Mouse (Mus musculus) midbrain, embryonic 13.5 days (tissue): ENCODE measurements around the gene Sar1b. TPM values are rescaled to one million over a fixed set of nuclear protein-coding genes. Genes with fewer than 3 reads are reported as not detected.

Experiments
- ATAC-seq: fragments of 200-750 bp; cut with Nextera tagmentation; 2 replicates; pipeline ENCODE4 v1.8.0; 2017; ENCODE audit warnings: mild to moderate bottlenecking, moderate TSS enrichment, moderate library complexity
- H3K27ac ChIP-seq: fragments of 300-500 bp; sonication (generic); 2 replicates; pipeline ENCODE4 v1.5.1; 2015; ENCODE audit warnings: inconsistent platforms, mild to moderate bottlenecking, moderate library complexity
- H3K27me3 ChIP-seq: fragments of 300-500 bp; sonication (generic); 2 replicates; pipeline ENCODE4 v1.6.1; 2015; ENCODE audit warnings: mild to moderate bottlenecking, inconsistent platforms
- H3K36me3 ChIP-seq: fragments of 300-500 bp; sonication (generic); 2 replicates; pipeline ENCODE4 v1.6.1; 2015; ENCODE audit warnings: mild to moderate bottlenecking, inconsistent platforms
- H3K4me1 ChIP-seq: fragments of 300-500 bp; sonication (generic); replicated peaks from 2 replicates; pipeline ENCODE4 v1.6.1; 2015; ENCODE audit warnings: inconsistent platforms
- H3K4me2 ChIP-seq: fragments of 300-500 bp; sonication (generic); replicated peaks from 2 replicates; pipeline ENCODE4 v1.6.1; 2015; ENCODE audit warnings: moderate library complexity, mild to moderate bottlenecking, inconsistent platforms
- H3K4me3 ChIP-seq: fragments of 300-500 bp; sonication (generic); replicated peaks from 2 replicates; pipeline ENCODE4 v1.5.1; 2015; ENCODE audit warnings: mild to moderate bottlenecking, inconsistent platforms
- H3K9ac ChIP-seq: fragments of 300-500 bp; sonication (generic); replicated peaks from 2 replicates; pipeline ENCODE4 v1.6.1; 2015; ENCODE audit warnings: mild to moderate bottlenecking, inconsistent platforms
- H3K9me3 ChIP-seq: fragments of 300-500 bp; sonication (generic); 2 replicates; pipeline ENCODE4 v1.6.1; 2016; ENCODE audit warnings: mild to moderate bottlenecking, inconsistent platforms
- WGBS: fragments of 180-500 bp; shearing (Covaris S2); methylation state at CpG from one replicate; pipeline ENCODE4 v1.1.7; 2015; 5-methylcytosine and 5-hydroxymethylcytosine counted together
- polyA plus RNA-seq: library from polyadenylated mRNA; unstranded; fragments of >200 nt; fragmentation: Nextera tagmentation; extraction: Ambion mirVana; gene quantifications from 2 replicates; pipeline ENCODE4 v1.2.1, GENCODE M21; 2015

Sar1b gene
- polyA plus RNA-seq, 1 experiment from 2014 or later: 150 TPM

DNA sequence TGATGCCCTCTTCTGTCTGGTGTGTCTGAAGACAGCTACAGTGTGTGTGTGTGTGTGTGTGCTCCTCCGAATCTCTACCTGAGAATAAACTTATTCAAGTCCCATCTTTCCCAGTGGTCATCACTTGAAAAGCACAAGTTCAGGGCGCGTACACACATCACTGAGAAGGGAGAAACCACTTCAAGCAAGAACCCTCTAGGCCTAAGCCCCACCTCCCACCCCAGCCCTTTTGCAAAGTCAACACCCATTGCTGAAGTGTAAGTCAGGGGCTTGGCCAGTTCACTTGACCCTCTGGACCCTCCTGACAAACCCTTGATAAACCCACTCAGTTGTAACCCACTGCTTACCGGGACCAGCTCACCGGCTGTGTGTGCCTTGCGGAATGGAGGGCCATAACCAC is 73.0 kb downstream of the Sar1b start:
- H3K9me3 ChIP-seq: no peaks in the 10 kb centered on the region
- H3K4me1 ChIP-seq: peaks cover 5% of the 10 kb centered on the region
- no peak overlapping the region for H3K4me2 ChIP-seq
- no peak overlapping the region for H3K9ac ChIP-seq
- no peak overlapping the region for H3K27ac ChIP-seq
- no peak overlapping the region for H3K4me3 ChIP-seq
- no peaks in the 10 kb centered on the region for H3K36me3 ChIP-seq
- no peaks in the 10 kb centered on the region for H3K27me3 ChIP-seq
- 89% methylated on average over 6 of the region's 6 CpGs for WGBS
- ATAC-seq: no peak

DNA sequence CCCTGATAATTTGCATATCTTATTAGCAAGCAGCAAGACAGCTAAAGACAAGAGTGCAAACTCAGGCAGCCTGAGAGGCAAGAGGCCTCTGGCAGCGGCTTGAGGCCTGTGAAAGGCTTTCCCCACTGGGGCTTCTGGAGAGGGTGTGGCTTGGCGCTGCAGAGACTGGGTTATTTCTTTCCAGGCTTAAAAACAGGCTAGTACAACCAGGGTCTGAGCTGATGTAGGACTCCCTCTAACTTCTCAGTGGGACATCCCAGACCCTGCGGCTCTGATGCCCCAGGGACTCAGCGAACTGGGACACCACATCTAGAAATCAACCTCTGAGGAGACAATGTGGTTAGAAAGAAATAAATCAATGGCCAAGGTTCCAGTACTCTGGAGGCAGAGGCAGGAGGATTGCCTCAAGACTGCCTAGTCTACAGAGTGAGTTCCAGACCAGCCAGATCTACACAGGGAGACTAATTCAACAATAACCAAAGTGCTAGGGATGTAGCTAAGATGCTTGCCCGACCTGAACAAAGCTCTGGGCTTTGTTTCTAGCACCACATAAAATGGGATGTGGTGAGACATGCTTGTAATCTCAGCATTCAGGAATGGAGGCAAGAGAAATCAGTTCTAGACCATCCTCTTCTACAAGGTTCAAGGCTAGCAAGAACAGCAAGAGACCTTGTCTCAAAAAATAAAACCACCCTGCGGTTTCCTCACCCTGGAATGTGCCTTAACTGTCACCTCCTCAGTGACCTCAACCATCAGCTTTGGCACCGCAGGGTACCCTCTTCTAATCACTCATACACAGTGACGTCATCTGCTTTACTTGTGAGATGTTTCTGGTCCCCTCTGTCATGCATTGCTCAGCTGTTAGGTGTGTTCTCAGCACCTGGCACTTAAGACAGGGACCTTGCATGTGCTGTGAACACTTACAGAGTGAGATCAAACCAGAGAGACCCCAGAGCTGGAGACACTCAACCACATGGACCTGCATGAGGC is 74.0 kb downstream of the Sar1b start:
- Histone ChIP-seq H3K9ac (no peak overlapping the region), H3K4me1 (peaks cover 3% of the 10 kb centered on the region), H3K27me3 (no peaks in the 10 kb centered on the region), H3K4me3 (no peak overlapping the region), H3K9me3 (no peaks in the 10 kb centered on the region), H3K4me2 (no peak overlapping the region), H3K36me3 (no peaks in the 10 kb centered on the region), H3K27ac (no peak overlapping the region)
- no peak for ATAC-seq
- 71% methylated on average over 8 of the region's 8 CpGs for WGBS

- Histone ChIP-seq H3K9me3 (no peaks in the 10 kb centered on the region), H3K27me3 (no peaks in the 10 kb centered on the region), H3K9ac (no peak overlapping the region), H3K27ac (no peak overlapping the region), H3K4me2 (no peak overlapping the region), H3K4me3 (no peak overlapping the region), H3K36me3 (no peaks in the 10 kb centered on the region), H3K4me1 (no peaks in the 10 kb centered on the region)
- ATAC-seq: no peak
- WGBS: 82% methylated on average over 2 of the region's 2 CpGs
Measured at GRCm38 (mm10) chr11:51839106-51839505, 75.6 kb downstream of the Sar1b start.

DNA sequence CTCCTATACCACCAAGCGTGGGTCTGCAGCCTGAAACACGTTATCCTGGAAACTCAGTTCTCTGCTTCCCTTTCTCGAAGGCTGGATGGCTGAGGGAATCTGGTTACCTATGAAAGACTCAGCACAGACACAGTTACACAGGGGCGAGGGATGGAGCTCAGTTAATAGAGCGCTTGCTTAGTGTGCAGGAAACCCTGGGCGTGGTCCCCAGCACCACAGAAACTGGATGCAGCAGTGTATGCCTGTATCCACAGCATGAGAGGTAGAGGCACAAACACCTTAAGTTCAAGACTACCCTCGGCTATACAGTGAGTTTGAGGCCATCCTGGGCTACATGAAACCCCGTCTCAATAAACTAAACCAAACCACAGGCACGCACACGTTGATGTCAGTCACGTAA is 76.5 kb downstream of the Sar1b start:
- no peak overlapping the region for H3K4me2 ChIP-seq
- WGBS: 87% methylated on average over 11 of the region's 11 CpGs
- H3K27ac ChIP-seq: no peak overlapping the region
- no peaks in the 10 kb centered on the region for H3K36me3 ChIP-seq
- no peak overlapping the region for H3K4me3 ChIP-seq
- ATAC-seq: no peak
- H3K4me1 ChIP-seq: no peaks in the 10 kb centered on the region
- no peaks in the 10 kb centered on the region for H3K27me3 ChIP-seq
- H3K9ac ChIP-seq: no peak overlapping the region
- H3K9me3 ChIP-seq: no peaks in the 10 kb centered on the region

- Histone ChIP-seq H3K9ac (no peak overlapping the region), H3K27me3 (no peaks in the 10 kb centered on the region), H3K27ac (no peak overlapping the region), H3K4me1 (no peaks in the 10 kb centered on the region), H3K36me3 (no peaks in the 10 kb centered on the region), H3K9me3 (no peaks in the 10 kb centered on the region), H3K4me3 (no peak overlapping the region), H3K4me2 (no peak overlapping the region)
- 90% methylated on average over 9 of the region's 9 CpGs for WGBS
- ATAC-seq: no peak
Measured at GRCm38 (mm10) chr11:51840657-51841056, 77.2 kb downstream of the Sar1b start.

- Histone ChIP-seq H3K4me2 (no peak overlapping the region), H3K9ac (no peak overlapping the region), H3K36me3 (no peaks in the 10 kb centered on the region), H3K27me3 (no peaks in the 10 kb centered on the region), H3K4me3 (no peak overlapping the region), H3K9me3 (no peaks in the 10 kb centered on the region), H3K4me1 (no peaks in the 10 kb centered on the region), H3K27ac (no peak overlapping the region)
- WGBS: 75% methylated on average over 9 of the region's 9 CpGs
- no peak for ATAC-seq
Measured at GRCm38 (mm10) chr11:51841149-51841548, 77.7 kb downstream of the Sar1b start.

Other genes with a start within 250 kb of the Sar1b start
- 13.3 and 14.6 TPM in 2 replicates for gene Phykpl, start 178.9 kb upstream of the Sar1b start, polyA plus RNA-seq
- gene Hnrnpab, start 156.8 kb upstream of the Sar1b start, polyA plus RNA-seq: 465 and 547 TPM in 2 replicates
- gene Nhp2, start 144.0 kb upstream of the Sar1b start, polyA plus RNA-seq: 104 and 110 TPM in 2 replicates
- 66.2 and 71.8 TPM in 2 replicates for gene Rmnd5b, start 127.8 kb upstream of the Sar1b start, polyA plus RNA-seq
- 8.0 and 8.3 TPM in 2 replicates for gene N4bp3, start 112.8 kb upstream of the Sar1b start, polyA plus RNA-seq
- 0.22 and 0.26 TPM in 2 replicates for gene D930048N14Rik, start 112.7 kb upstream of the Sar1b start, polyA plus RNA-seq
- 115 and 117 TPM in 2 replicates for gene 0610009B22Rik, start 74.8 kb upstream of the Sar1b start, polyA plus RNA-seq
- 13.8 and 14.9 TPM in 2 replicates for gene Sec24a, start 53 bp upstream of the Sar1b start, polyA plus RNA-seq
- 0.31 and 0.32 TPM in 2 replicates for gene Jade2, start 94.0 kb downstream of the Sar1b start, polyA plus RNA-seq
- 118 and 120 TPM in 2 replicates for gene Cdkn2aipnl, start 204.0 kb downstream of the Sar1b start, polyA plus RNA-seq
- 272 and 284 TPM in 2 replicates for gene Ube2b, start 237.1 kb downstream of the Sar1b start, polyA plus RNA-seq
- 22.6 and 25.3 TPM in 2 replicates for gene Cdkl3, start 240.5 kb downstream of the Sar1b start, polyA plus RNA-seq